Comparison of ENCODE assay signal across 8 mouse cellular contexts in the genomic region with DNA sequence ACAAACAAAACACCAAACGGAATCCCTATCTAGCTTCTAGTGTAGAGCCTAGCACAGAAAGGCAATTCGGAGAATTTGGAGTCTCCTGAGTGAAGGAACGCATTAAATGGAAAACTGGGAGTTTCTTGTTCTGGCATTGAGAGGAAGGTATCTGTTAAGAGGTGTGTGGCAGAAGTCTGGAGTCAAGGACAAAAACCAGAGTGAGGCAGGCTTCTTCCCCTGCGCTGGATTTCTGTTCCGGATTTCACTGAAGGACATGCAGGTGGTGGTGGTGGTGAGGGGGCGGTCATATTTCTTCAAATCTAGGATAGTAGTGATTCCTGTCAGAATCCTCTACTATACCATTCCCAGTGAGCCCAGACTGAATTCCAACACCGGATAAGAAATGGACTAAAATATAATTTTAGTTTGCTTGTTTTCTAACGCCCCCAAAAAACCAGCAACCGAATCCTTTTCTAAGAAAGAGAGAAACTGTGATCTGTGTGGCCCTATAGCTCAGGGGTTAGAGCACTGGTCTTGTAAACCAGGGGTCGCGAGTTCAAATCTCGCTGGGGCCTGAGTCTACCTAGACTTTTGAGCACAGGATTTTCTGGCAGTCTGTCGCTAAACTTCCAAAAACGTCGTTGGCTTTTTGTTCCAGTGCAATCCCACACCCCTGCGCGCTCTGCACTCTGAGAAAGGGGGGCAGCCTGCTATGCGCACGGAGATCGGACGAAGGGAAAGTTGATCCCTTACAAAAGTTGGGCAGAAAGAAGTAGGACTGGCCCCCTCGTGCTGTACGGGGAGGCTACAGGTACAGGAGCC. TPM values are rescaled to one million over a fixed set of nuclear protein-coding genes. Genes with fewer than 3 reads are reported as not detected.
DNase-seq lines count a peak whose midpoint lies in the region; ATAC-seq and TF ChIP-seq lines count a peak whose summit lies in the region.

No protein-coding gene starts in this region.

- no peak for TF ChIP-seq POLR2A in cerebellum, adult 2 months (IDR thresholded peaks at IDR 0.05; ENCODE audit: borderline replicate concordance, insufficient read depth, low read length)
- TF ChIP-seq POLR2A in thymus, adult 2 months (IDR thresholded peaks at IDR 0.05; ENCODE audit: control insufficient read depth, extremely low read depth, insufficient read depth, low read length, poor library complexity) = no peak

- H3K9me3 ChIP-seq in forebrain, embryonic 16.5 days (ENCODE audit: control insufficient read depth, low read length) = no peaks in the 10 kb centered on the region
- H3K9me3 ChIP-seq in lung, embryonic 14.5 days (ENCODE audit: low read depth, low read length) = no peaks in the 10 kb centered on the region

- peak overlapping the region; percentile 57 for H3K9ac ChIP-seq in forebrain, embryonic 16.5 days (replicated peaks; ENCODE audit: low read depth, low read length)
- H3K9ac ChIP-seq in lung, embryonic 14.5 days = peak overlapping the region; percentile 59

- H3K4me1 ChIP-seq in cerebellum, adult 2 months (ENCODE audit: control insufficient read depth, insufficient read depth, low read length) = no peaks in the 10 kb centered on the region
- peaks cover 4% of the 10 kb centered on the region for H3K4me1 ChIP-seq in forebrain, embryonic 16.5 days (replicated peaks; ENCODE audit: control insufficient read depth, insufficient read depth, low read length)
- H3K4me1 ChIP-seq in lung, embryonic 14.5 days (ENCODE audit: insufficient read depth) = 0 out of 2 replicates have a peak, but pooled peaks cover 8% of the 10 kb centered on the region
- H3K4me1 ChIP-seq in thymus, adult 2 months (replicated peaks; ENCODE audit: control insufficient read depth, insufficient read depth, low read length) = peaks cover 13% of the 10 kb centered on the region

- ATAC-seq in forebrain, embryonic 16.5 days = peak; percentile 30
- peak; percentile 19 to 23 for ATAC-seq in hematopoietic stem cell, adult 5-6 weeks (replicated peaks in 1 of 2; ENCODE audit: insufficient read depth in 1 of 2, low FRiP score in 2 of 2, low TSS enrichment in 1 of 2, low read depth in 1 of 2, poor library complexity in 2 of 2, severe bottlenecking in 2 of 2)
- peak; percentile 18 for ATAC-seq in lung, embryonic 14.5 days (ENCODE audit: insufficient read depth)
- peak; percentile 17; the same call in 1 of the 2 replicates for ATAC-seq in neutrophil, adult 5-6 weeks (ENCODE audit: extremely low read depth, insufficient number of reproducible peaks, low FRiP score, poor library complexity, severe bottlenecking)

- H3K36me3 ChIP-seq in forebrain, embryonic 16.5 days (ENCODE audit: control insufficient read depth, insufficient read depth) = no peaks in the 10 kb centered on the region
- H3K36me3 ChIP-seq in lung, embryonic 14.5 days (ENCODE audit: insufficient read depth) = no peaks in the 10 kb centered on the region
- H3K36me3 ChIP-seq in thymus, adult 2 months (ENCODE audit: control insufficient read depth, insufficient read depth, low read length) = no peaks in the 10 kb centered on the region

- H3K4me3 ChIP-seq in cerebellum, adult 2 months (replicated peaks; ENCODE audit: insufficient read depth, low read depth, low read length) = peak overlapping the region; percentile 81
- peak overlapping the region; percentile 83 for H3K4me3 ChIP-seq in forebrain, embryonic 16.5 days (replicated peaks; ENCODE audit: low read length)
- H3K4me3 ChIP-seq in lung, embryonic 14.5 days (ENCODE audit: low read depth, low read length) = peak overlapping the region; percentile 59
- H3K4me3 ChIP-seq in thymus, adult 2 months (ENCODE audit: control insufficient read depth, insufficient read depth, low read length) = peak overlapping the region; percentile 79

- 0 out of 2 replicates have a peak overlapping the region, but pooled peaks have one; percentile 27 for H3K27ac ChIP-seq in cerebellum, adult 2 months (ENCODE audit: insufficient read depth, low read length)
- peak overlapping the region; percentile 82 for H3K27ac ChIP-seq in forebrain, embryonic 16.5 days (ENCODE audit: low read length)
- peak overlapping the region; percentile 84 for H3K27ac ChIP-seq in lung, embryonic 14.5 days (ENCODE audit: low read depth)
- H3K27ac ChIP-seq in thymus, adult 2 months (ENCODE audit: control insufficient read depth, insufficient read depth, low read length) = peak overlapping the region; percentile 20

- no peak for TF ChIP-seq CTCF in cerebellum, adult 2 months (IDR thresholded peaks at IDR 0.05; ENCODE audit: borderline replicate concordance, insufficient read depth, low read depth, low read length)
- TF ChIP-seq CTCF in lung, embryonic 14.5 days (IDR thresholded peaks at IDR 0.05; ENCODE audit: low read depth) = no peak
- TF ChIP-seq CTCF in thymus, adult 2 months (IDR thresholded peaks at IDR 0.05; ENCODE audit: borderline replicate concordance, control insufficient read depth, extremely low read depth, insufficient read depth, low read length, poor library complexity) = no peak

- peak overlapping the region; percentile 78 for H3K4me2 ChIP-seq in forebrain, embryonic 16.5 days (ENCODE audit: low read length)
- H3K4me2 ChIP-seq in lung, embryonic 14.5 days = peak overlapping the region; percentile 82

- peak; percentile 77 for DNase-seq in MN1 (ENCODE audit: low spot score)
- peak; percentile 86 to 89 for DNase-seq in cerebellum, adult 2 months
- peak; percentile 85 for DNase-seq in layer of hippocampus, adult 9-10 months (ENCODE audit: low spot score)
- peak; percentile 93 for DNase-seq in lung, embryonic 14.5 days
- DNase-seq in thymus, adult 2 months = peak; percentile 82

- WGBS in cerebellum, adult 2 months = under 1% methylated on average over 23 of the region's 23 CpGs
- WGBS in forebrain, embryonic 16.5 days = 0% methylated on average over 23 of the region's 23 CpGs
- WGBS in lung, embryonic 14.5 days = under 1% methylated on average over 23 of the region's 23 CpGs
- WGBS in thymus, adult 2 months = 4% methylated on average over 23 of the region's 23 CpGs

- H3K27me3 ChIP-seq in cerebellum, adult 2 months (ENCODE audit: control insufficient read depth, insufficient read depth, low read length) = no peaks in the 10 kb centered on the region
- peaks cover 6% of the 10 kb centered on the region; the same call in 1 of the 2 replicates for H3K27me3 ChIP-seq in forebrain, embryonic 16.5 days (replicated peaks; ENCODE audit: control insufficient read depth, insufficient read depth, low read length)
- no peaks in the 10 kb centered on the region for H3K27me3 ChIP-seq in lung, embryonic 14.5 days (ENCODE audit: insufficient read depth, low read length)
- no peaks in the 10 kb centered on the region; the same call in 1 of the 2 replicates for H3K27me3 ChIP-seq in thymus, adult 2 months (ENCODE audit: control insufficient read depth, insufficient read depth, low read length)

RNA-seq across cellular contexts. Expression of gene Rnase4, which starts 2.5 kb away (rescaled TPM):
- polyA plus RNA-seq in cerebellum, adult 2 months (2012; rRNA removed) = 11.5 and 12.4 TPM in 2 replicates
- polyA plus RNA-seq in forebrain, embryonic 16.5 days (2015; fragmentation: Nextera tagmentation; extraction: Ambion mirVana) = 11.1 and 11.6 TPM in 2 replicates
- 3.3 and 6.2 TPM in 2 replicates for total RNA-seq in hematopoietic stem cell, adult 5-6 weeks (2017)
- polyA plus RNA-seq in lung, embryonic 14.5 days (2014; fragmentation: Nextera tagmentation; extraction: Ambion mirVana) = 27.6 and 29.6 TPM in 2 replicates
- 2.0 and 2.1 TPM in 2 replicates for total RNA-seq in neutrophil, adult 5-6 weeks (2017)
- polyA plus RNA-seq in thymus, adult 2 months (2012; rRNA removed) = 33.2 and 52.1 TPM in 2 replicates

RNA-seq across cellular contexts. Expression of gene Ang, which starts 2.6 kb away (rescaled TPM):
- polyA plus RNA-seq in cerebellum, adult 2 months (2012; rRNA removed) = 2.9 TPM in 2 replicates
- polyA plus RNA-seq in forebrain, embryonic 16.5 days (2015; fragmentation: Nextera tagmentation; extraction: Ambion mirVana) = 2.4 and 3.0 TPM in 2 replicates
- total RNA-seq in hematopoietic stem cell, adult 5-6 weeks (2017) = 5.9 TPM in 1 of 2 replicates, not detected in the other
- 5.2 and 5.6 TPM in 2 replicates for polyA plus RNA-seq in lung, embryonic 14.5 days (2014; fragmentation: Nextera tagmentation; extraction: Ambion mirVana)
- total RNA-seq in neutrophil, adult 5-6 weeks (2017) = 2.2 and 2.3 TPM in 2 replicates
- 5.3 and 7.5 TPM in 2 replicates for polyA plus RNA-seq in thymus, adult 2 months (2012; rRNA removed)

RNA-seq across cellular contexts. Expression of gene Olfr750, which starts 14.1 kb away (rescaled TPM):
- not detected in 2 replicates for polyA plus RNA-seq in cerebellum, adult 2 months (2012; rRNA removed)
- polyA plus RNA-seq in forebrain, embryonic 16.5 days (2015; fragmentation: Nextera tagmentation; extraction: Ambion mirVana) = 0.04 TPM in 1 of 2 replicates, not detected in the other
- total RNA-seq in hematopoietic stem cell, adult 5-6 weeks (2017) = not detected in 2 replicates
- not detected in 2 replicates for polyA plus RNA-seq in lung, embryonic 14.5 days (2014; fragmentation: Nextera tagmentation; extraction: Ambion mirVana)
- total RNA-seq in neutrophil, adult 5-6 weeks (2017) = not detected in 2 replicates
- 0.11 TPM in 1 of 2 replicates, not detected in the other for polyA plus RNA-seq in thymus, adult 2 months (2012; rRNA removed)

RNA-seq across cellular contexts. Expression of gene Eddm3b, which starts 25.9 kb away (rescaled TPM):
- not detected in 2 replicates for polyA plus RNA-seq in cerebellum, adult 2 months (2012; rRNA removed)
- not detected in 2 replicates for polyA plus RNA-seq in forebrain, embryonic 16.5 days (2015; fragmentation: Nextera tagmentation; extraction: Ambion mirVana)
- not detected in 2 replicates for total RNA-seq in hematopoietic stem cell, adult 5-6 weeks (2017)
- polyA plus RNA-seq in lung, embryonic 14.5 days (2014; fragmentation: Nextera tagmentation; extraction: Ambion mirVana) = not detected in 2 replicates
- total RNA-seq in neutrophil, adult 5-6 weeks (2017) = not detected in 2 replicates
- polyA plus RNA-seq in thymus, adult 2 months (2012; rRNA removed) = not detected in 2 replicates

RNA-seq across cellular contexts. Expression of gene Rnase12, which starts 30.9 kb away (rescaled TPM):
- polyA plus RNA-seq in cerebellum, adult 2 months (2012; rRNA removed) = not detected in 2 replicates
- not detected in 2 replicates for polyA plus RNA-seq in forebrain, embryonic 16.5 days (2015; fragmentation: Nextera tagmentation; extraction: Ambion mirVana)
- total RNA-seq in hematopoietic stem cell, adult 5-6 weeks (2017) = 5.3 TPM in 1 of 2 replicates, not detected in the other
- polyA plus RNA-seq in lung, embryonic 14.5 days (2014; fragmentation: Nextera tagmentation; extraction: Ambion mirVana) = not detected in 2 replicates
- total RNA-seq in neutrophil, adult 5-6 weeks (2017) = 2.6 TPM in 1 of 2 replicates, not detected in the other
- polyA plus RNA-seq in thymus, adult 2 months (2012; rRNA removed) = 0.31 and 0.49 TPM in 2 replicates

Comparison
In these comparisons a context has a peak if more than half of its experiments do, and no peak if none do; other contexts are left out.
1. Peak in every context shown above with its lines: DNase-seq, ATAC-seq, H3K4me3 ChIP-seq and H3K27ac ChIP-seq.
2. H3K27ac ChIP-seq: peak in every context shown above with its lines; median percentile 84 in lung, embryonic 14.5 days; 82 in forebrain, embryonic 16.5 days; 27 in cerebellum, adult 2 months; 20 in thymus, adult 2 months.